Mouse (Mus musculus): ENCODE results near the gene Leng9. TPM values are rescaled to one million over a fixed set of nuclear protein-coding genes. Genes with fewer than 3 reads are reported as not detected.

The Leng9 gene
- polyA plus RNA-seq, 1 experiment from 2014 or later = 1.9 TPM

GRCm38 (mm10) chr7:4101144-4101543 is 49.0 kb downstream of the Leng9 start:
- Histone ChIP-seq H3K36me3 (ENCODE audit: control insufficient read depth, insufficient read depth, low read length) (no peaks in the 10 kb centered on the region), H3K4me2 (replicated peaks; ENCODE audit: low read depth, low read length) (no peak overlapping the region), H3K27ac (ENCODE audit: low read depth, low read length) (no peak overlapping the region), H3K27me3 (ENCODE audit: control insufficient read depth, insufficient read depth, low read length) (no peaks in the 10 kb centered on the region), H3K4me3 (ENCODE audit: low read depth, low read length) (no peak overlapping the region), H3K9me3 (ENCODE audit: control insufficient read depth, low read length) (no peaks in the 10 kb centered on the region), H3K9ac (ENCODE audit: low read depth, low read length) (no peak overlapping the region), H3K4me1 (replicated peaks; ENCODE audit: control insufficient read depth, insufficient read depth, low read length) (no peaks in the 10 kb centered on the region)
- DNase-seq (ENCODE audit: low spot score) (no peak), ATAC-seq (ENCODE audit: low FRiP score) (no peak)
- WGBS = 88% methylated on average over 5 of the region's 5 CpGs

DNA sequence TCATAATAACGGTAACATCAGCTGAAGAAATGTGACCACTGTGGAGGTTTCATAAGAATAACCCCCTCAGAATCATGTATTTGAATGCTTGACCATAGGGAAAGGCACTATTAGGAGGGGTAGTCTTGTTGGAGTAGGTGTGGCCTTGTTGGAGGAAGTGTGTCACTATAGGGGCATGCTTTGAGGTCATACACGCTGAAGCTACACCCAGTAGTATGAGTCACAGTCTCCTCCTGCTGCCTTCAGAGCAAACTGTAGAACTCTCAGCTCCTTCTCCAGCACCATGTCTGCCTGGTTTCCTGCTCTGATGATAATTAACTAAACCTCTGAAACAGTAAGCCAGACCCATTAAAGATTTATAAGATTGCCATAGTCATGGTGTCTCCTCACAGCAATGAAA is 51.3 kb downstream of the Leng9 start:
- ATAC-seq (ENCODE audit: low FRiP score) (no peak), DNase-seq (ENCODE audit: low spot score) (no peak)
- no peaks in the 10 kb centered on the region for H3K36me3 ChIP-seq (ENCODE audit: control insufficient read depth, insufficient read depth, low read length)
- H3K4me3 ChIP-seq (ENCODE audit: low read depth, low read length) = no peak overlapping the region
- H3K27me3 ChIP-seq (ENCODE audit: control insufficient read depth, insufficient read depth, low read length) = no peaks in the 10 kb centered on the region
- H3K9me3 ChIP-seq (ENCODE audit: control insufficient read depth, low read length) = no peaks in the 10 kb centered on the region
- H3K9ac ChIP-seq (ENCODE audit: low read depth, low read length) = no peak overlapping the region
- no peaks in the 10 kb centered on the region for H3K4me1 ChIP-seq (replicated peaks; ENCODE audit: control insufficient read depth, insufficient read depth, low read length)
- WGBS = 76% methylated on average over 2 of the region's 2 CpGs
- H3K27ac ChIP-seq (ENCODE audit: low read depth, low read length) = no peak overlapping the region
- no peak overlapping the region for H3K4me2 ChIP-seq (replicated peaks; ENCODE audit: low read depth, low read length)

- H3K4me1 ChIP-seq (replicated peaks; ENCODE audit: control insufficient read depth, insufficient read depth, low read length) = no peaks in the 10 kb centered on the region
These were observed 51.9 kb downstream of the Leng9 start for GRCm38 (mm10) chr7:4098301-4098700.

More at GRCm38 (mm10) chr7:4098301-4098700, 51.9 kb downstream of the Leng9 start:
- WGBS = 80% methylated on average over 2 of the region's 2 CpGs
- DNase-seq (ENCODE audit: low spot score) (no peak), ATAC-seq (ENCODE audit: low FRiP score) (no peak)
- Histone ChIP-seq H3K4me2 (replicated peaks; ENCODE audit: low read depth, low read length) (no peak overlapping the region), H3K9ac (ENCODE audit: low read depth, low read length) (no peak overlapping the region), H3K36me3 (ENCODE audit: control insufficient read depth, insufficient read depth, low read length) (no peaks in the 10 kb centered on the region), H3K4me3 (ENCODE audit: low read depth, low read length) (no peak overlapping the region), H3K27me3 (ENCODE audit: control insufficient read depth, insufficient read depth, low read length) (no peaks in the 10 kb centered on the region), H3K9me3 (ENCODE audit: control insufficient read depth, low read length) (no peaks in the 10 kb centered on the region), H3K27ac (ENCODE audit: low read depth, low read length) (no peak overlapping the region)

Other genes starting within 250 kb of the Leng9 start
- not detected in 2 replicates for gene Lilra6, start 234.9 kb downstream of the Leng9 start, polyA plus RNA-seq (2014; fragmentation: Nextera tagmentation; extraction: Ambion mirVana)
- 2.6 and 3.0 TPM in 2 replicates for gene Lair1, start 87.2 kb downstream of the Leng9 start, polyA plus RNA-seq (2014; fragmentation: Nextera tagmentation; extraction: Ambion mirVana)
- gene Ttyh1, start 31.0 kb downstream of the Leng9 start, polyA plus RNA-seq (2014; fragmentation: Nextera tagmentation; extraction: Ambion mirVana) = 61.0 and 66.6 TPM in 2 replicates
- gene Leng8, start 13.3 kb downstream of the Leng9 start, polyA plus RNA-seq (2014; fragmentation: Nextera tagmentation; extraction: Ambion mirVana) = 45.3 and 54.4 TPM in 2 replicates
- 19.9 and 20.7 TPM in 2 replicates for gene Cdc42ep5, start 14.5 kb upstream of the Leng9 start, polyA plus RNA-seq (2014; fragmentation: Nextera tagmentation; extraction: Ambion mirVana)
- gene Lilra5, start 87.4 kb upstream of the Leng9 start, polyA plus RNA-seq (2014; fragmentation: Nextera tagmentation; extraction: Ambion mirVana) = not detected in 2 replicates
- gene Ncr1, start 187.3 kb upstream of the Leng9 start, polyA plus RNA-seq (2014; fragmentation: Nextera tagmentation; extraction: Ambion mirVana) = not detected in 2 replicates
- 0.73 and 1.2 TPM in 2 replicates for gene Gp6, start 247.4 kb upstream of the Leng9 start, polyA plus RNA-seq (2014; fragmentation: Nextera tagmentation; extraction: Ambion mirVana)

All from hindbrain, embryonic 11.5 days (tissue).